Mouse (Mus musculus): ENCODE measurements around the gene Pkd1l1. TPM values are rescaled to one million over a fixed set of nuclear protein-coding genes. Genes with fewer than 3 reads are reported as not detected.

Pkd1l1 gene
- polyA plus RNA-seq, 1 experiment from 2014 or later: 0.03 TPM

DNA sequence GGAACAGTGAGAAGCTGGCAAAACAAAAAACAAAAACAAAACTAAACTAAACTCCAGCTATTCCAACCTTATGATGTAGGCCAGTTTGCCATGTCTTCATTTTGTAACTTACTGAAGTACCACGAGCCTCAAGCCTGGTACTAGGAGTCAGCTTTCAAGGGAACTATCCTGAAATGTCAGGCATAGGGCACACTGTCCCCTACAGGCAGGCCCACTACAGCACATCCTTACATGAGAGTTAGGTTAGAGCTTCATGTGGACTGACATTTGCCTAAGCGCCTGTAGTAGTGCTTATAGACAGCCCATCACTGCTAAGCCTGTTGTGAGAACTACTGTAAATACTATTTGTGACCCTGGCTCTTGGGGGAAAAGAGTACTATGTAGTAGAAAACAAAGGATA, 91.5 kb downstream of the Pkd1l1 start:
- no peak for DNase-seq (ENCODE audit: low spot score)
- Histone ChIP-seq H3K27ac (no peak overlapping the region), H3K4me3 (no peak overlapping the region), H3K27me3 (ENCODE audit: insufficient read depth, poor library complexity, severe bottlenecking) (no peaks in the 10 kb centered on the region), H3K9me3 (no peaks in the 10 kb centered on the region), H3K36me3 (no peaks in the 10 kb centered on the region), H3K4me1 (replicated peaks) (0 out of 2 replicates have a peak, but pooled peaks cover 2% of the 10 kb centered on the region)
- 62% methylated on average over 2 of the region's 2 CpGs for WGBS

DNA sequence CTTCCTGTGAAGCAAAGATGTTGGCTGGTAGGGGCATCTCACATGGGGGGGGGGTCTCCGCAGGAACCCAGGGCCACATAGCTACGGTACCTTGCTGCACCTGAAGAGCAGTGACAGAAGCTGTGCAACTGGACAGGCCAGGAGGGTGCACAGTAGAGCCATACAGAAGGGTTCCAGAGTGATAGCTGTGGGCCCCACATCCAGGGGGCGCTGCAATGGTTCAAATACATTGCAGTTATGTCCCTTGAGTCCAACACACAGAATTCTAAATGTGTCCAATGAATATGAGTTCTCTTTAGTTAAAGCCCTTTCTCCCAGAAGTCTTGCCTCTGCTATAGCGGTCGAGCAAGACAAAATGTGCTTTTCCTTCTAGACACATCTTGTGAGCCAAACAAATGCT, 103.0 kb downstream of the Pkd1l1 start:
- Histone ChIP-seq H3K27me3 (ENCODE audit: insufficient read depth, poor library complexity, severe bottlenecking) (no peaks in the 10 kb centered on the region), H3K4me3 (no peak overlapping the region), H3K4me1 (replicated peaks) (no peaks in the 10 kb centered on the region), H3K9me3 (no peaks in the 10 kb centered on the region), H3K27ac (no peak overlapping the region), H3K36me3 (no peaks in the 10 kb centered on the region)
- WGBS: 95% methylated on average over 5 of the region's 5 CpGs
- DNase-seq (ENCODE audit: low spot score): no peak

DNA sequence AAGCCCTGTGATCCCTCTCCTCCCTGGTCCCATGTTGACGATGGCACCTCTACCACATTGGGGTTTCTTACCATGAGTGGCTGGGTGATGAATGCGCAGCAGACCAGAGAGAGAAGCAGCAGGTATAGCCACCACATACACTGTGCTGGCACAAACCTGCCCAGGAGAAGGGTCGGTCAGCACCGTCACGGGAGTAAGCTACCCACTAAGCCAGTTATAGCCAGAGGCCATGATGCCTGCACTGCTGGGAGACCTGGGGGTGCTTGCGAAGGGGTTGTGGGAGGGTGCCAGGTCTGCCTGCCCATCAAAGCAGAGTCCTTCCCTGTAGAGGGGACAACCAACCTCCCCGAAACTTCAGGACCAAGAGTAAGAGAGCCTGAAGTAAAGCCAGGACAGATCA, 107.0 kb downstream of the Pkd1l1 start:
- WGBS: 91% methylated on average over 7 of the region's 7 CpGs
- H3K36me3 ChIP-seq: no peaks in the 10 kb centered on the region
- no peaks in the 10 kb centered on the region for H3K9me3 ChIP-seq
- no peak overlapping the region for H3K27ac ChIP-seq
- no peak overlapping the region for H3K4me3 ChIP-seq
- no peaks in the 10 kb centered on the region for H3K27me3 ChIP-seq (ENCODE audit: insufficient read depth, poor library complexity, severe bottlenecking)
- no peak for DNase-seq (ENCODE audit: low spot score)
- peaks cover 10% of the 10 kb centered on the region; the same call in 1 of the 2 replicates for H3K4me1 ChIP-seq (replicated peaks)

DNA sequence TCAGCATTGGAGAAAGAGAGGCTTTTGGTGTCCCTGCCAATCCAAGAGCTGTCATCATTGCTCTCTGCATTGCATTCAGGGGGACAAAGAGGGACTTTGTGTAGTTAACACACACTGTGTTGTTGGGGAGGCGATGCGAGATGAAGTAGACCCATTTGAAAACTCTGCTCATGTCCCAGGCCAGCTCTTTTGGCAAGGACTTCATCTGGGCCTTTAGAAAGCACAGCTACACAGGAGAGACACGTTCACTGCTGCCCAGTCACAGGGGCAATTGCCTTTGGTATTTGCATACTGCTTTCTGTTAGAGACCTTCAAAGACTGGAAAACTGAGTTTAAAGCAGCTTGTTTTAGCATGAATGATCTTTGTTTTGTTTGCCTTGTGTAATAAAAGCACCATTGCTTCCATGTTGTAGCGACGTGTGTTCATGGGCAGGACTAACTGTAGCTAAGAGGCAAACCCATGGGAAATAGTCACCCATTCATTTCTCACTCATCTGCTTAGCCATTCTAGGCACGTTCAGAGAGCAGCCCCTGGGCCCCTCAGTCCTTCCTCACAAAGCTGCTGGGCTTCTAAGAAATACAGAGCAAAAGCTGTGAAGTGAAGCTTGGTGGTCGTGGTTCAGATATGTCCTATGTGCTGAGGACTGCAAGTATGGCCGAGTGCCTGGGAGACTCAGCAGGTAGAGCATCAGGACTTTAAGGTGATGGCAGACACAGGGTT, 109.0 kb downstream of the Pkd1l1 start:
- Histone ChIP-seq H3K4me1 (replicated peaks) (peaks cover 10% of the 10 kb centered on the region; the same call in 1 of the 2 replicates), H3K27me3 (ENCODE audit: insufficient read depth, poor library complexity, severe bottlenecking) (no peaks in the 10 kb centered on the region), H3K4me3 (no peak overlapping the region), H3K27ac (peak overlapping the region; percentile 50), H3K9me3 (no peaks in the 10 kb centered on the region), H3K36me3 (no peaks in the 10 kb centered on the region)
- no peak for DNase-seq (ENCODE audit: low spot score)
- 77% methylated on average over 8 of the region's 8 CpGs for WGBS

DNA sequence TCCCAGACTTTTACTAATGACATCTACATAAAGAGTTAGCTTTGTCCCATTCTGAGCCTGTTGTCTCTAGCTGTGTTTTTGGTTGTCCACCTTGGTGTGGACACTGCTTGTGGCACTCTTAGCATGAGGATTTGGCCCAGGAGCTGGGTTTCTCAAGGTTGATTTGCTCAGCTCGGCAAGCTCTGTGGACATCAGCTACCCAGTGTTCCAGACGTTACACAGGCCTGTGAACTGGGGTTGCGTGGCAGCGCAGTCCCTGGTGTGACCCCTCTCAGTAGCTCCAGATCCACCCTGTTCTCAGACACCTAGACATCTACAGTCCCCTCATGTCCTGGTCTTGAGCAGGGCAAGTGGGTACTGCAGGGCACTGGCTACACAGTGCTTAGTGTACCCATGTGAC, 110.6 kb downstream of the Pkd1l1 start:
- Histone ChIP-seq H3K4me3 (no peak overlapping the region), H3K36me3 (no peaks in the 10 kb centered on the region), H3K27ac (no peak overlapping the region), H3K9me3 (no peaks in the 10 kb centered on the region), H3K4me1 (replicated peaks) (peaks cover 10% of the 10 kb centered on the region; the same call in 1 of the 2 replicates), H3K27me3 (ENCODE audit: insufficient read depth, poor library complexity, severe bottlenecking) (no peaks in the 10 kb centered on the region)
- DNase-seq (ENCODE audit: low spot score): no peak
- WGBS: 89% methylated on average over 4 of the region's 4 CpGs

DNA sequence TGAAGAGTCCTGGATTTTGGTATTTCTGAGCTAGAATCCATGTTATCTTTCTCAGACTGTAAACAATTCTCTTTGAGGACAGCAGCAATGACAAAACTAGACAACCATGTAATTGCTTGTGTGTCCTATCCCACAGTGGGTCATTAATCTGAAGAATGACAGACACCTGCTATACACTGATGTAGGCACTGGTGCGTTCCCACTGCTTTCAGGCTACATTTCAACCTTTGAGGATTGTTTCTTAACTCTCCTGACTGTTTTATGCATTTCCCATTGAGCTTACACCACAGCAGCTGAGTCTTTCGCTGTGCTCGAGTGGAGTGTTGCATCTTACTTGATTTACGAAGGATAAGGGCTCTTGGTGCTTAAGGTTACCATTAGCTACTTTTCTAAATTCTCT, 111.1 kb downstream of the Pkd1l1 start:
- no peak overlapping the region for H3K27ac ChIP-seq
- no peak for DNase-seq (ENCODE audit: low spot score)
- H3K27me3 ChIP-seq (ENCODE audit: insufficient read depth, poor library complexity, severe bottlenecking): no peaks in the 10 kb centered on the region
- H3K4me1 ChIP-seq (replicated peaks): peaks cover 10% of the 10 kb centered on the region; the same call in 1 of the 2 replicates
- no peak overlapping the region for H3K4me3 ChIP-seq
- no peaks in the 10 kb centered on the region for H3K9me3 ChIP-seq
- no peaks in the 10 kb centered on the region for H3K36me3 ChIP-seq
- WGBS: 80% methylated on average over 4 of the region's 4 CpGs

DNA sequence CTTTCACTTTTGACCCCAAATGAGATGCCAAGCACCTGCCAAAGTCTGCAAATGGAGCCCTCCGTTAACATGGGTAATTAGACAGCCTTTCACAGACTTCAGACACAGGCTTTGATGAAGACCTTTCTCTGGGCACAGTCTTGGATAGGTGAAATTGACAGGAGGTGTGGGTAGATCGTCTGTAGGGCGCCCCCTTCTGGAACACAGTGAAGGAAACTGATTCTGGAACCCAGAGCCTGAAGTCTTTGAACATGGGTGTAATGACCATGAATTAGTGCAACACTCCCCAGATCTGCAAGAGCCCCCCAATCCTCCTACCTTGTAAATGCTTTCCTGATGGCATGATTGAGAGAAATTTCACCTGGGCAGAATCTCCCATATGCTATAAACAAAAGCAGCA, 112.2 kb downstream of the Pkd1l1 start:
- H3K9me3 ChIP-seq: no peaks in the 10 kb centered on the region
- no peak overlapping the region for H3K4me3 ChIP-seq
- no peaks in the 10 kb centered on the region for H3K27me3 ChIP-seq (ENCODE audit: insufficient read depth, poor library complexity, severe bottlenecking)
- H3K27ac ChIP-seq: no peak overlapping the region
- 23% methylated on average over 3 of the region's 3 CpGs for WGBS
- no peak for DNase-seq (ENCODE audit: low spot score)
- H3K4me1 ChIP-seq (replicated peaks): peaks cover 10% of the 10 kb centered on the region; the same call in 1 of the 2 replicates
- no peaks in the 10 kb centered on the region for H3K36me3 ChIP-seq

DNA sequence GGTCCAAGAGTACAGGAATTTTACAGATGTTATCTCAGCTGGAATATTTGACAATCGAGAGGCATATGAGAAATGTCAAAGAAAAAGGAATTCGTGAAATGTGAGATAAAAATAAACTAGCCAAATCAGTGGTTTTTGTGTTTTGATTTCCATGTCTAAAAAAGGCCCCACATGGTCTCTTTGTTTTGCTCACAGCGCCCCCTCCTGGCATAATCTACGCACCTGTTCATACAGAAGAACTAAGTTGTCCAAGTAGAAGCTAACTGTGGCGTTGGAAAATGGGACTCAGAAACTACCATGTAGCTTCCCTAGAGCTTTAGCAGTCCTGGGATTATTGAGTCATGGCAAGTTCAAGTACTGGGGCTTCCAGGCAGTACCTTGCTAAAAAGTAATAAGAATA, 113.2 kb downstream of the Pkd1l1 start:
- Histone ChIP-seq H3K27ac (no peak overlapping the region), H3K4me1 (replicated peaks) (peaks cover 10% of the 10 kb centered on the region; the same call in 1 of the 2 replicates), H3K36me3 (no peaks in the 10 kb centered on the region), H3K4me3 (no peak overlapping the region), H3K9me3 (no peaks in the 10 kb centered on the region), H3K27me3 (ENCODE audit: insufficient read depth, poor library complexity, severe bottlenecking) (no peaks in the 10 kb centered on the region)
- peak; percentile 64 for DNase-seq (ENCODE audit: low spot score)
- WGBS: 27% methylated on average over 5 of the region's 5 CpGs

DNA sequence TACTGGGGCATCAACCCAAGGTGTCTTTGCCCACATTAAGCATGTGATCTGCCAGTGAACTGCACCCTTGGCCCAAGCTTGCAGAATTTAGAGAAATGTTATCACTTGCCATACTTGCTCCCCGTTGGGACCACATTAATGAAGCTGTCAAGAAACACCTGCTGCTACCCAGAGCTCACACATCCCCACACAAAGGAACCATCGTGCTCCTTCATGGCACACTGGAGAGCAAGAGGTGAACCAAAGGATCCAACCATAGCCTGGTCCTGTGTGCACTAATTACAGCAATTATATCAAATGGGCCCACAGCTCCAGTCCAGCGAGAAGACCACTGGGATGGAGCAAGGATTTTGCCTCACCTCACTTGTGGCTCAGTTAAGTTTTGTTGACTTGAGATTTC, 114.0 kb downstream of the Pkd1l1 start:
- no peaks in the 10 kb centered on the region for H3K9me3 ChIP-seq
- H3K27me3 ChIP-seq (ENCODE audit: insufficient read depth, poor library complexity, severe bottlenecking): no peaks in the 10 kb centered on the region
- H3K36me3 ChIP-seq: no peaks in the 10 kb centered on the region
- no peak overlapping the region for H3K4me3 ChIP-seq
- no peak overlapping the region for H3K27ac ChIP-seq
- DNase-seq (ENCODE audit: low spot score): no peak
- 64% methylated on average over 3 of the region's 3 CpGs for WGBS
- H3K4me1 ChIP-seq (replicated peaks): 0 out of 2 replicates have a peak, but pooled peaks cover 5% of the 10 kb centered on the region

DNA sequence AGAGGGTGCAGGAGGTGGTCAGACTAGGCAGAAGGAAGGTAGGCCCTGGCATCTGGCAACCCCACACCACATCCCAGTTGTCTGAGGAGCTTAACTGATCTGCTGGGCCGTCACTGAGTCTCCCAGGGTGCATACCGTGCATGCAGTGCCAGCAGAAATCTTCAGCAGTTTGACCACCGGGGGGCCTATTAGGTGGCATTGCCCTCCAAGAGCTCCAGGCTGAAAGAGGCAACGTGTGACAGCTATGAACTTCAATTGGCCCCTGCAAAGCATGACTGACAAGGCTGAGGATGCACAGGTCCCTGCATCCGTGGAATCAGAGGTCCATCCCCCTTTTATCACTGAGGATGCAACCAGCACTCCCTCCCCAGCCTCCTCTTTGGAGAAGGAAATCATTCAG, 116.9 kb downstream of the Pkd1l1 start:
- H3K4me1 ChIP-seq (replicated peaks): no peaks in the 10 kb centered on the region
- H3K36me3 ChIP-seq: no peaks in the 10 kb centered on the region
- no peak overlapping the region for H3K4me3 ChIP-seq
- H3K27me3 ChIP-seq (ENCODE audit: insufficient read depth, poor library complexity, severe bottlenecking): no peaks in the 10 kb centered on the region
- no peak overlapping the region for H3K27ac ChIP-seq
- DNase-seq (ENCODE audit: low spot score): no peak
- no peaks in the 10 kb centered on the region for H3K9me3 ChIP-seq
- 59% methylated on average over 5 of the region's 5 CpGs for WGBS

DNA sequence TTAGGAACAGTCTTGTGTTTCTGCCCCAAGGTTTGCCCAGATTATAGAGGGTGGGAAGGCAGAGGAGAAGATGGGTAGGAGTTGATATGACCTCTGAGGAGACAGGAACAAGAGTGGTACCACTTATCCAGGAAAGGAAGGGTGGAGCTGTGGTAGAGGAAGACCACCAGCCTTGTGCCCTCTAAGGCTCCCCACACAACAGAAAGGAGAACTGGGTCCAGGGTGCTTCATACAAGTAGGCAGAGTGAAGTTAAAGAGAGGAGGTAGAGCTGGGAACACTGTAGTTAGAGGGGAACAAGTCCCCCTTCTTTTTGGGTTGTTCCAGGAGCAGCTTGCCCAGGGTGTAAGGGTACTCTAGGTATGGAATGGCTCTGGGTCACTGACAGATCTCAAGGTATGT, 125.0 kb downstream of the Pkd1l1 start:
- Histone ChIP-seq H3K36me3 (no peaks in the 10 kb centered on the region), H3K27me3 (ENCODE audit: insufficient read depth, poor library complexity, severe bottlenecking) (no peaks in the 10 kb centered on the region)

DNA sequence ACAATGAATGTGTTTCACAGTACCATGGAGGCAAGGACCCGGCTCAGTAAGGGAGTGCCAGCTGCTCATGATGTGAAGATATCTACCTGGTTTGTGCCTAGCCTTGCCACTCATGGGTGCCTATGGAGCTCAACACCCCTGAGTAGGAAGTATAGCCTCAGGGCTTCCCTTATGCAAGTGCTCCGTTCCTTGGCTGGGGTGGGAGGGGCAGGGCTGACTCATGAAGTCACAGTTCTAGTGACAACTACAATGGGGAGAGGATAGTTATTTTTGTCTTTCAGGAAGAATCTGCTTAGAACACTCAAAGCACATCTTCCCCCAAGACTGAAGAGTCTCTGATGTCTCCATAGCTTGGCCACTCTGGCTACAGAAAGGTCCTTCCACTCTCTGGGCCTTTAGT, 125.4 kb downstream of the Pkd1l1 start:
- H3K36me3 ChIP-seq: no peaks in the 10 kb centered on the region
- no peaks in the 10 kb centered on the region for H3K9me3 ChIP-seq
- DNase-seq (ENCODE audit: low spot score): no peak
- H3K4me3 ChIP-seq: no peak overlapping the region
- no peaks in the 10 kb centered on the region for H3K27me3 ChIP-seq (ENCODE audit: insufficient read depth, poor library complexity, severe bottlenecking)
- no peaks in the 10 kb centered on the region for H3K4me1 ChIP-seq (replicated peaks)
- WGBS: 87% methylated on average over 2 of the region's 2 CpGs
- no peak overlapping the region for H3K27ac ChIP-seq

More for the DNA sequence above, 125.0 kb downstream of the Pkd1l1 start:
- no peak for DNase-seq (ENCODE audit: low spot score)
- no peak overlapping the region for H3K27ac ChIP-seq
- no peak overlapping the region for H3K4me3 ChIP-seq
- no peaks in the 10 kb centered on the region for H3K9me3 ChIP-seq
- H3K4me1 ChIP-seq (replicated peaks): no peaks in the 10 kb centered on the region

DNA sequence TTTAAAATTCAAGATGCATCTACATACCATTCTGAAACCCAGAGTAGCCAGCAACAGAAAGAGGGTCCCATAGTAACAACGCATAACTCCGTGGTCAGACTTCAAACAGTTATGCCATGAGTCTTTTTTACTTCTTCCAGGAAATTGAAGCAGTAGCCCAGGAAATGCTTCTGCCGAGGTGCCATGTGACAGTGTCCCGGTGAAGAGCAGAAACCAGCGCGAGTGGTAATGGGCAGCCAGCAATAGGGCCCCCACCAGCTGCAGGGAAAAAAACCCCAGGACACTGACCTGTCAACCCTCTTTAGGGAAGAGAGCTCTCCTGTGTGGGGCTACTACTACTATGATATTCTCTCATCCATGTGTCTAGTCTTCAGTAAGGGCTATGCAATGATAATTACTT, 136.9 kb downstream of the Pkd1l1 start:
- H3K9me3 ChIP-seq: peaks cover 7% of the 10 kb centered on the region; the same call in 1 of the 2 replicates
- no peak overlapping the region for H3K27ac ChIP-seq
- no peaks in the 10 kb centered on the region for H3K36me3 ChIP-seq
- 96% methylated on average over 6 of the region's 6 CpGs for WGBS
- no peaks in the 10 kb centered on the region for H3K4me1 ChIP-seq (replicated peaks)
- H3K27me3 ChIP-seq (ENCODE audit: insufficient read depth, poor library complexity, severe bottlenecking): no peaks in the 10 kb centered on the region
- DNase-seq (ENCODE audit: low spot score): no peak
- H3K4me3 ChIP-seq: no peak overlapping the region

DNA sequence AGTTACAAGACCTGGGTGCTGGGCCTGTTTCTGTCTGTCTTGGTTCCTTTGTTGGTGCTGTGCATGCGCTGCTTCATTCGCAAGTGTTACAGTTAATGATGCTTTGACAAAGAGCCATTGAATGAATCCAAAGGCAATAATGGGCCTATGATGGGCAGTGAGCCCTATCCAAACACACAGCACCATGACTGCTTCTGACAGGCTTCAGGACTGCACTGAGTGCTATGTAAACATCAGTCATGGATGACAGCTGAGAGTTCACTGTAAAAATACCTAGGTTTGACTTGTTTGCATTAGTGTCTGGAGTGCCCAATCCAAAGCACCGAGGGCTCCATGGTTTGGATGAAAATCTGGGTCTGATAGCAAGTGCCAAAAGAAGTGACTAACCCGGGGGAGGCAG, 138.9 kb downstream of the Pkd1l1 start:
- no peaks in the 10 kb centered on the region; the same call in 1 of the 2 replicates for H3K4me1 ChIP-seq (replicated peaks)
- no peaks in the 10 kb centered on the region for H3K27me3 ChIP-seq (ENCODE audit: insufficient read depth, poor library complexity, severe bottlenecking)
- H3K9me3 ChIP-seq: peaks cover 7% of the 10 kb centered on the region; the same call in 1 of the 2 replicates
- DNase-seq (ENCODE audit: low spot score): no peak
- H3K36me3 ChIP-seq: no peaks in the 10 kb centered on the region
- WGBS: 82% methylated on average over 4 of the region's 4 CpGs
- H3K4me3 ChIP-seq: no peak overlapping the region
- no peak overlapping the region for H3K27ac ChIP-seq
